Mouse (Mus musculus) spleen, adult 2 months (tissue): ENCODE measurements at regions not wholly inside any gene's neighbourhood (a gene's known extent, or its start where the extent isn't known, plus 50 kb on each side); places are given as distances from the start of the nearest gene placed in this dataset.

Source experiments
- CTCF ChIP-seq: fragments of 200-500 bp; IDR thresholded peaks from 2 replicates; pipeline ENCODE4 v1.5.1; 2011; ENCODE audit warnings: mild to moderate bottlenecking, inconsistent platforms; ENCODE audit not compliant: insufficient read depth, insufficient read length, insufficient replicate concordance; ENCODE audit errors: extremely low read depth
- POLR2A ChIP-seq: fragments of 200-500 bp; IDR thresholded peaks from 2 replicates; pipeline ENCODE4 v1.6.1; 2011; ENCODE audit warnings: low read depth, low read length, inconsistent platforms

GRCm38 (mm10) chr8:116215909-116216308 is 288.9 kb upstream of the Dynlrb2 start:
- TF ChIP-seq POLR2A: no peak
- no peak for TF ChIP-seq CTCF
